Mouse (Mus musculus): ENCODE data around the gene Tbrg1.

DNA sequence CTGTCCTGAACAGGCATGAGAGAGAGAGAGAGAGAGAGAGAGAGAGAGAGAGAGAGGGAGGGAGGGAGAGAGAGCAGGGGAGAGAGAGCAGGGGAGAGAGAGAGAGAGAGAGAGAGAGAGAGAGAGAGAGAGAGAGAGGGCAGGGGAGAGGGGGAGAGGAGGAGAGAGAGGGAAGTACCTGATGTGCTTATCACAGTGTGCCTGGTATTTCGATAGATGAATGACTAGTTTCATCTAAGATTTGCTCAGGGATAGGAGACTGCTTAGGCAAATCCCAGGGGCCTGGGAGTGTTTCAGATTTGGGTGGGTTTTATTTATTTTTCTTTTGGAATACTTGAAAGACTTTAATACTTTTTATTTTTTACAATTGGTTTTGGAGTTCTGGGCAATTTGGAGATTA, 6.1 kb upstream of the Tbrg1 start:
- no peak for TF ChIP-seq POLR2A (IDR thresholded peaks at IDR 0.05; ENCODE audit: low read depth, low read length)
- TF ChIP-seq CTCF (IDR thresholded peaks at IDR 0.05; ENCODE audit: borderline replicate concordance, insufficient read depth, low read length) = no peak
